Mouse (Mus musculus): ENCODE measurements around the gene Actr2. TPM values are rescaled to one million over a fixed set of nuclear protein-coding genes. Genes with fewer than 3 reads are reported as not detected.

Actr2 gene
- polyA plus RNA-seq, 1 experiment from 2014 or later = 107 TPM

GRCm38 (mm10) chr11:20022911-20023482, 89.7 kb downstream of the Actr2 start:
- 76% methylated on average over 14 of the region's 14 CpGs for WGBS
- H3K27ac ChIP-seq (replicated peaks; ENCODE audit: low read depth, low read length) = no peak overlapping the region
- H3K36me3 ChIP-seq (ENCODE audit: control insufficient read depth, insufficient read depth, low read length) = peaks cover 43% of the 10 kb centered on the region
- no peak overlapping the region for H3K4me2 ChIP-seq (ENCODE audit: low read length)
- H3K9me3 ChIP-seq (ENCODE audit: control insufficient read depth, low read length) = peaks cover 37% of the 10 kb centered on the region
- no peaks in the 10 kb centered on the region for H3K27me3 ChIP-seq (ENCODE audit: control insufficient read depth, insufficient read depth, low read length)
- no peak overlapping the region for H3K4me3 ChIP-seq (replicated peaks; ENCODE audit: low read depth, low read length)
- ATAC-seq (ENCODE audit: low FRiP score, low TSS enrichment) (no peak), DNase-seq (no peak)
- no peak overlapping the region for H3K9ac ChIP-seq (replicated peaks; ENCODE audit: low read length)
- no peaks in the 10 kb centered on the region for H3K4me1 ChIP-seq (ENCODE audit: control insufficient read depth, insufficient read depth, low read length)

- H3K9ac ChIP-seq (replicated peaks; ENCODE audit: low read length) = no peak overlapping the region
- no peak overlapping the region for H3K4me3 ChIP-seq (replicated peaks; ENCODE audit: low read depth, low read length)
- H3K4me2 ChIP-seq (ENCODE audit: low read length) = no peak overlapping the region
- no peak for ATAC-seq (ENCODE audit: low FRiP score, low TSS enrichment)
- no peak for DNase-seq
- no peaks in the 10 kb centered on the region for H3K27me3 ChIP-seq (ENCODE audit: control insufficient read depth, insufficient read depth, low read length)
- H3K4me1 ChIP-seq (ENCODE audit: control insufficient read depth, insufficient read depth, low read length) = no peaks in the 10 kb centered on the region
- WGBS = 84% methylated on average over 2 of the region's 2 CpGs
- no peak overlapping the region for H3K27ac ChIP-seq (replicated peaks; ENCODE audit: low read depth, low read length)
- peaks cover 47% of the 10 kb centered on the region for H3K36me3 ChIP-seq (ENCODE audit: control insufficient read depth, insufficient read depth, low read length)
- H3K9me3 ChIP-seq (ENCODE audit: control insufficient read depth, low read length) = peaks cover 40% of the 10 kb centered on the region
Measured at GRCm38 (mm10) chr11:20022462-20022861, 90.3 kb downstream of the Actr2 start.

GRCm38 (mm10) chr11:20020720-20021119, 92.0 kb downstream of the Actr2 start:
- H3K9ac ChIP-seq (replicated peaks; ENCODE audit: low read length) = no peak overlapping the region
- no peaks in the 10 kb centered on the region for H3K27me3 ChIP-seq (ENCODE audit: control insufficient read depth, insufficient read depth, low read length)
- H3K27ac ChIP-seq (replicated peaks; ENCODE audit: low read depth, low read length) = no peak overlapping the region
- H3K4me1 ChIP-seq (ENCODE audit: control insufficient read depth, insufficient read depth, low read length) = no peaks in the 10 kb centered on the region
- DNase-seq (peak; percentile 25), ATAC-seq (ENCODE audit: low FRiP score, low TSS enrichment) (no peak)
- H3K4me2 ChIP-seq (ENCODE audit: low read length) = no peak overlapping the region
- peaks cover 51% of the 10 kb centered on the region for H3K36me3 ChIP-seq (ENCODE audit: control insufficient read depth, insufficient read depth, low read length)
- H3K9me3 ChIP-seq (ENCODE audit: control insufficient read depth, low read length) = peaks cover 44% of the 10 kb centered on the region
- WGBS = 97% methylated on average over 35 of the region's 35 CpGs
- no peak overlapping the region for H3K4me3 ChIP-seq (replicated peaks; ENCODE audit: low read depth, low read length)

- 97% methylated on average over 2 of the region's 2 CpGs for WGBS
- peaks cover 51% of the 10 kb centered on the region for H3K36me3 ChIP-seq (ENCODE audit: control insufficient read depth, insufficient read depth, low read length)
- H3K9me3 ChIP-seq (ENCODE audit: control insufficient read depth, low read length) = peaks cover 44% of the 10 kb centered on the region
- no peaks in the 10 kb centered on the region for H3K4me1 ChIP-seq (ENCODE audit: control insufficient read depth, insufficient read depth, low read length)
- H3K27me3 ChIP-seq (ENCODE audit: control insufficient read depth, insufficient read depth, low read length) = no peaks in the 10 kb centered on the region
- H3K27ac ChIP-seq (replicated peaks; ENCODE audit: low read depth, low read length) = no peak overlapping the region
- H3K4me3 ChIP-seq (replicated peaks; ENCODE audit: low read depth, low read length) = no peak overlapping the region
- DNase-seq = no peak
- ATAC-seq (ENCODE audit: low FRiP score, low TSS enrichment) = no peak
- H3K4me2 ChIP-seq (ENCODE audit: low read length) = no peak overlapping the region
- H3K9ac ChIP-seq (replicated peaks; ENCODE audit: low read length) = no peak overlapping the region
Measured at GRCm38 (mm10) chr11:20018905-20019304, 93.8 kb downstream of the Actr2 start.

GRCm38 (mm10) chr11:20017937-20018336, 94.8 kb downstream of the Actr2 start:
- Histone ChIP-seq H3K36me3 (ENCODE audit: control insufficient read depth, insufficient read depth, low read length) (peaks cover 50% of the 10 kb centered on the region), H3K27ac (replicated peaks; ENCODE audit: low read depth, low read length) (no peak overlapping the region), H3K9ac (replicated peaks; ENCODE audit: low read length) (no peak overlapping the region), H3K4me1 (ENCODE audit: control insufficient read depth, insufficient read depth, low read length) (no peaks in the 10 kb centered on the region), H3K27me3 (ENCODE audit: control insufficient read depth, insufficient read depth, low read length) (no peaks in the 10 kb centered on the region), H3K4me3 (replicated peaks; ENCODE audit: low read depth, low read length) (no peak overlapping the region), H3K4me2 (ENCODE audit: low read length) (no peak overlapping the region), H3K9me3 (ENCODE audit: control insufficient read depth, low read length) (peaks cover 44% of the 10 kb centered on the region)
- DNase-seq (no peak), ATAC-seq (ENCODE audit: low FRiP score, low TSS enrichment) (no peak)
- 96% methylated on average over 13 of the region's 13 CpGs for WGBS

GRCm38 (mm10) chr11:20013366-20013765, 99.3 kb downstream of the Actr2 start:
- peaks cover 11% of the 10 kb centered on the region for H3K9me3 ChIP-seq (ENCODE audit: control insufficient read depth, low read length)
- H3K4me2 ChIP-seq (ENCODE audit: low read length) = no peak overlapping the region
- H3K9ac ChIP-seq (replicated peaks; ENCODE audit: low read length) = no peak overlapping the region
- no peak for ATAC-seq (ENCODE audit: low FRiP score, low TSS enrichment)
- no peak overlapping the region for H3K4me3 ChIP-seq (replicated peaks; ENCODE audit: low read depth, low read length)
- no peak for DNase-seq
- 95% methylated on average over 3 of the region's 3 CpGs for WGBS
- peaks cover 27% of the 10 kb centered on the region for H3K36me3 ChIP-seq (ENCODE audit: control insufficient read depth, insufficient read depth, low read length)
- no peaks in the 10 kb centered on the region for H3K27me3 ChIP-seq (ENCODE audit: control insufficient read depth, insufficient read depth, low read length)
- no peak overlapping the region for H3K27ac ChIP-seq (replicated peaks; ENCODE audit: low read depth, low read length)
- H3K4me1 ChIP-seq (ENCODE audit: control insufficient read depth, insufficient read depth, low read length) = no peaks in the 10 kb centered on the region

Other genes with a start within 250 kb of the Actr2 start
- 5.5 and 6.2 TPM in 2 replicates for gene Spred2, start 188.5 kb downstream of the Actr2 start, polyA plus RNA-seq (2014; fragmentation: Nextera tagmentation; extraction: Ambion mirVana)
- 289 and 293 TPM in 2 replicates for gene Rab1a, start 88.5 kb upstream of the Actr2 start, polyA plus RNA-seq (2014; fragmentation: Nextera tagmentation; extraction: Ambion mirVana)
- 16.9 and 29.5 TPM in 2 replicates for gene Cep68, start 136.5 kb upstream of the Actr2 start, polyA plus RNA-seq (2014; fragmentation: Nextera tagmentation; extraction: Ambion mirVana)
- 37.6 and 55.6 TPM in 2 replicates for gene Slc1a4, start 219.8 kb upstream of the Actr2 start, polyA plus RNA-seq (2014; fragmentation: Nextera tagmentation; extraction: Ambion mirVana)